Mouse (Mus musculus): ENCODE data around the gene Gngt1. TPM values are rescaled to one million over a fixed set of nuclear protein-coding genes. Genes with fewer than 3 reads are reported as not detected.

Gene Gngt1
- total and polyA plus RNA-seq, 3 experiments, result not detected

Other genes starting within 250 kb of the Gngt1 start
- gene Calcr, start 229.1 kb upstream of the Gngt1 start, total RNA-seq (2012; rRNA removed), result not detected in 2 replicates
- not detected for gene Calcr, start 229.1 kb upstream of the Gngt1 start, polyA plus RNA-seq (2012; ENCODE audit: insufficient read depth in 1 of 2, insufficient read length in 2 of 2, low read depth in 1 of 2, low replicate concordance in 2 of 2, missing spikeins in 1 of 2)
- gene Tfpi2, start 4.9 kb upstream of the Gngt1 start, total RNA-seq (2012; rRNA removed), result not detected in 2 replicates
- not detected for gene Tfpi2, start 4.9 kb upstream of the Gngt1 start, polyA plus RNA-seq (2012; ENCODE audit: insufficient read depth in 1 of 2, insufficient read length in 2 of 2, low read depth in 1 of 2, low replicate concordance in 2 of 2, missing spikeins in 1 of 2)
- gene Gng11, start 10.1 kb downstream of the Gngt1 start, total RNA-seq (2012; rRNA removed), result not detected in 2 replicates
- not detected for gene Gng11, start 10.1 kb downstream of the Gngt1 start, polyA plus RNA-seq (2012; ENCODE audit: insufficient read depth in 1 of 2, insufficient read length in 2 of 2, low read depth in 1 of 2, low replicate concordance in 2 of 2, missing spikeins in 1 of 2)
- 27.8 and 38.3 TPM in 2 replicates for gene Bet1, start 93.2 kb downstream of the Gngt1 start, total RNA-seq (2012; rRNA removed)
- gene Bet1, start 93.2 kb downstream of the Gngt1 start, polyA plus RNA-seq (2012; ENCODE audit: insufficient read depth in 1 of 2, insufficient read length in 2 of 2, low read depth in 1 of 2, low replicate concordance in 2 of 2, missing spikeins in 1 of 2), result 10 to 100 TPM in 1 of 2 experiments, not detected in 1; 33.6 TPM

All from MEL (cell line).